Mouse (Mus musculus) intestine, postnatal 0 days (tissue): ENCODE measurements around the gene Itprid2. TPM values are rescaled to one million over a fixed set of nuclear protein-coding genes. Genes with fewer than 3 reads are reported as not detected.

ENCODE experiments used
- ATAC-seq: fragments of 200-750 bp; cut with Nextera tagmentation; 2 replicates; pipeline ENCODE4 v1.8.0; 2017; ENCODE audit warnings: mild to moderate bottlenecking, moderate TSS enrichment, moderate library complexity
- H3K27ac ChIP-seq: fragments of 300-500 bp; sonication (generic); 2 replicates; pipeline ENCODE4 v1.5.1; 2014; ENCODE audit warnings: mild to moderate bottlenecking, low read depth, low read length, moderate library complexity
- H3K27me3 ChIP-seq: fragments of 300-500 bp; sonication (generic); replicated peaks from 2 replicates; pipeline ENCODE4 v1.6.1; 2014; ENCODE audit warnings: low read length, mixed read lengths; ENCODE audit not compliant: control insufficient read depth, insufficient read depth
- H3K36me3 ChIP-seq: fragments of 300-500 bp; sonication (generic); 2 replicates; pipeline ENCODE4 v1.6.1; 2014; ENCODE audit warnings: mild to moderate bottlenecking, moderate library complexity; ENCODE audit not compliant: control insufficient read depth, insufficient read depth
- H3K4me1 ChIP-seq: fragments of 300-500 bp; sonication (generic); replicated peaks from 2 replicates; pipeline ENCODE4 v1.6.1; 2014; ENCODE audit warnings: antibody characterized with exemption, low read length, mixed read lengths; ENCODE audit not compliant: control insufficient read depth, insufficient read depth
- H3K4me2 ChIP-seq: fragments of 300-500 bp; sonication (generic); replicated peaks from 2 replicates; pipeline ENCODE4 v1.6.1; 2014; ENCODE audit warnings: low read depth, mild to moderate bottlenecking, moderate library complexity
- H3K4me3 ChIP-seq: fragments of 300-500 bp; sonication (generic); 2 replicates; pipeline ENCODE4 v1.5.1; 2014; ENCODE audit warnings: low read depth, low read length
- H3K9ac ChIP-seq: fragments of 300-500 bp; sonication (generic); 2 replicates; pipeline ENCODE4 v1.6.1; 2014; ENCODE audit warnings: mild to moderate bottlenecking, low read depth, low read length
- H3K9me3 ChIP-seq: fragments of 300-500 bp; sonication (generic); 2 replicates; pipeline ENCODE4 v1.6.1; 2016; ENCODE audit warnings: mixed run types; ENCODE audit not compliant: control insufficient read depth
- CTCF ChIP-seq: sonication (generic); IDR thresholded peaks from 2 replicates; pipeline ENCODE4 v1.5.1; 2016; ENCODE audit warnings: low read depth, mild to moderate bottlenecking, control low read depth, antibody characterized with exemption, moderate library complexity
- WGBS: fragments of 180-500 bp; shearing (Covaris S2); extraction: QIAGEN DNeasy Blood & Tissue Kit; methylation state at CpG from one replicate; pipeline ENCODE4 v1.1.7; 2014; 5-methylcytosine and 5-hydroxymethylcytosine counted together
- polyA plus RNA-seq: library from polyadenylated mRNA; unstranded; fragments of >200 nt; fragmentation: Nextera tagmentation; extraction: Ambion mirVana; gene quantifications from 2 replicates; pipeline ENCODE4 v1.2.1, GENCODE M21; 2015

Itprid2 gene
- polyA plus RNA-seq, 1 experiment from 2014 or later: 21.1 TPM

DNA sequence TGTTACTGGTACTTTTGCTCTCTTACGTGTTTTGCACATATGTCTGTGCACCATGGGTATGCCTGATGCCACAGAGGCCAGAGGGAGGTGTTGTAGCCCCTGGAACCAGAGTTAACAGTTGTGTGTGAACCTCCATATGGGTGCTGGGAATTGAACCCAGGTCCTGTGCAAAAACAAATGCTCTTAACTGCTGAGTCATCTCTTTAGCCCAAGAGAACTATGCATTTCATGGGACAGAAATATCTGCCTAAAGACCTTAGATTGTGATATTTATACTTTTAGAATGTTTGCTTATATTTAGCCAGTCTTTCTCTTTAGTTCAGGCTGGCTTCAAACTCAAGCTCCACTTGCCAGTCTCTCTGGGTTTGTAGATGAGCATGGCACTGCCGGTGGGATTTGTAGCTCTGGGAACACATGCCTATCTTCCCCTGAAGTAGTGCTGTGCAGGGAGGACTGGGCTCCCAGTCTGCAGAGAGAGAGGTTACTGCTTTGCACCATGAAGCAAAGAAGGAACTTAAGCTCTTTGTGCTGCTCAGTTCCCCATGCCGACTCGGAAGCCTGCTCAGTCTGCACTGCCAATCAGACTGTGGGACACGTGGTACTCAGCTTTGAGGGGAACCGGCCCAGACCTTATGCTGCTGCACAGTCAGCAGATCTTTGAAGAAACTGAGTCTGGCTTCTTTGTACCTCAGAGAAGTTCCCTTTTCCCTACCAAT lies 18.1 kb downstream of the Itprid2 start:
- WGBS: 75% methylated on average over 6 of the region's 6 CpGs
- no peak overlapping the region for H3K9ac ChIP-seq
- no peak for ATAC-seq
- H3K27me3 ChIP-seq: no peaks in the 10 kb centered on the region
- no peak overlapping the region for H3K4me3 ChIP-seq
- no peaks in the 10 kb centered on the region for H3K9me3 ChIP-seq
- no peak for TF ChIP-seq CTCF
- no peak overlapping the region for H3K4me2 ChIP-seq
- peaks cover 31% of the 10 kb centered on the region for H3K36me3 ChIP-seq
- no peaks in the 10 kb centered on the region for H3K4me1 ChIP-seq
- no peak overlapping the region for H3K27ac ChIP-seq

DNA sequence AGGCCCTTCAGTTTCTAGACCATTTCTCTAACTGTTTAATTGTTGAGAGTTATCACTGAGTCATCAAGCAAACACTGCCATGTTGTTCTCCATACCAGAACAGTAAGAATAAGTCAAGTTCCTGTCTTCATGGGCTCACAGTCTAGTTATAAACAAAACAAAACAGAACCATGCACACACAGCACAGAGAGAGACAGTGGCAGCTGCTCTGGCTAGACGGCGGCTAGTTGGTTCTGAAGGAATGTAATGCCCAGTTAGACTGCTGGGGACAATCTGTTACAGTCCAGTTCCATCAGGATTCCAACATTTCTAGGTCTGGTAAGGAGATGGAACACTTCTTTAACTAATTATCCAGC lies 18.6 kb downstream of the Itprid2 start:
- H3K27me3 ChIP-seq: no peaks in the 10 kb centered on the region
- H3K9me3 ChIP-seq: no peaks in the 10 kb centered on the region
- no peaks in the 10 kb centered on the region for H3K4me1 ChIP-seq
- WGBS: 68% methylated on average over 2 of the region's 2 CpGs
- no peak overlapping the region for H3K9ac ChIP-seq
- no peak for TF ChIP-seq CTCF
- no peak overlapping the region for H3K4me3 ChIP-seq
- H3K36me3 ChIP-seq: peaks cover 37% of the 10 kb centered on the region
- no peak overlapping the region for H3K27ac ChIP-seq
- no peak for ATAC-seq
- no peak overlapping the region for H3K4me2 ChIP-seq

DNA sequence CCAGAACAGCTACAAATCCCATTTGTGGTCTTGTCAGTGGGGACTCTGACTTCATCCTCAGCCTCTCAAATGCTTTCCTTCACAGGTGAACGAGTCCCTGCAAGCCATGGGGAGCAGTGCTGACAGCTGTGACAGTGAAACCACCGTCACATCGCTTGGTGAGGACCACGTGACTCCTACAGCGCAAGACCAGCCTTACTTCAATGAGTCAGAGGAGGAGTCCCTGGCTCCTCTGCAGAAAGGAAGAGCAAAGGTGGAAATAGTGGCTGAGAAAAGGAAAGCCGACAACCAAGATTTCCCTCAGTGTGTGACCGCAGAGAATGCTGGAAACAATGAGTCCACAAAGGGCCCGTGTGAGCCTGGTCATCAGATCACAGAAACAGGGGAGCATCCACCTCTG lies 21.9 kb downstream of the Itprid2 start:
- Histone ChIP-seq H3K27ac (no peak overlapping the region), H3K36me3 (peaks cover 64% of the 10 kb centered on the region), H3K4me1 (no peaks in the 10 kb centered on the region), H3K4me2 (no peak overlapping the region), H3K9ac (no peak overlapping the region), H3K4me3 (no peak overlapping the region), H3K27me3 (no peaks in the 10 kb centered on the region), H3K9me3 (no peaks in the 10 kb centered on the region)
- no peak for TF ChIP-seq CTCF
- no peak for ATAC-seq
- 87% methylated on average over 8 of the region's 8 CpGs for WGBS

DNA sequence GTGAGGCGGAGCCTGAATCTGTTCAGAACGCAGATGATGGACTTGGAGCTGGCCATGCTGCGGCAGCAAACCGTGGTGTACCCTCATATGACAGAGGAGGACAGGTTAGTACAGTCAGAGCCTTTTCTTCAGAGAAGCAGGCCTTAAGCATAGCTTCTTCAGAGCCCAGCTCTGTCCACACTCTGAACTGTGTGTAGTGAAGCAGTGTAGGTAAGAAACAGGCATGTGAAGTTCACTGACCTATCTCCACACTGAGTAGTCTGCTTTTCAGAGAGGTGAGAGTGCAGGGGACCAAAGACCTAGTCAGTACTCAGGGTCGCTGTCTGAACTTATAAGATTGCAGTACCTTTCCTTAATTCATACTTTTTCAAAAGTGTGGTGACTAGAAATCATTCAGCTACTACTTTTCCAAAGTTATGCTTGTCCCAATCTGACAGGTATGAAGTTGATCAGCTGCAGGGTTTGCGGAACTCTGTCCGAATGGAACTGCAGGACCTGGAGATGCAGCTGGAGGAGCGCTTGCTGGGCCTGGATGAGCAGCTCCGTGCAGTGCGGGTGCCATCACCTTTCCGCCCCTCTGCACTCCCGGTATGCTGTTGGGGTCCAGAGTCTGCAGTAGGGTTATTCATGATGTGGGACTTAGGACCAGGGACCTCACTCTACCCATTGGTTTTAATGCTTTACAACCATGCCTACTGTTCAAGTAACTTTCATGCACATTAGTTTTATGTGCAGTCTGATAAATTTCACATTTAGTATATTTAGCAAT lies 25.4 kb downstream of the Itprid2 start:
- Histone ChIP-seq H3K9ac (no peak overlapping the region), H3K4me3 (no peak overlapping the region), H3K27me3 (no peaks in the 10 kb centered on the region), H3K4me2 (no peak overlapping the region), H3K4me1 (no peaks in the 10 kb centered on the region), H3K36me3 (peaks cover 76% of the 10 kb centered on the region), H3K9me3 (no peaks in the 10 kb centered on the region), H3K27ac (no peak overlapping the region)
- no peak for ATAC-seq
- TF ChIP-seq CTCF: no peak
- WGBS: 88% methylated on average over 12 of the region's 12 CpGs

DNA sequence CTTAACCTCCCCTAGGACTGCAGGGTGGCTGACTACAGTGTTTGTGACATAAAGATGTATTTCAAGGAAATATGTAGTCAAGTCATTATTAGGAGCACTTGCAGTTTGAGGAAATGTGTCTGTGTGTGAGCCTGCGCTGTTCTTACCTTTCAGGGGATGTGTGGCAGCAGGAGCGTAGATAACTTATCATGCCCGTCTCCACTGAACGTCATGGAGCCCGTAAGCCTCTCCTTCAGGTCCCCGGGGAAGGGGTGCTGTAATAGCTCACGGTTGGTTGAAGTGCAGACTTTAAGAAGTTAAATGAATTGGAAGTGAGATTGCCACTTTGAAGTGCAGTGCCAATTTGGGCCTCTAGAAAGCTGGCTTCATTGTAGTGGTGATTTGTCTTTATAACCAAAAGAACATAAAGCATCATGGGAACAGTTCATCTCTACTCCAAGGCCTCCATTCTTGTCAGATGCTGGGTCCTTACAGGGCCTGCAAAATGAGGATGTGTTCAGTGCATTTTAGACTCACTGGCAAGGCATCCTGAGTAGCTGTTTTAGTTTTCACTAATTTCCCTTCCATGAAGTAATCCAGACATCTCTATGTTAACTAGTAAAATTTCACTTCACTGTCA lies 26.4 kb downstream of the Itprid2 start:
- ATAC-seq: no peak
- Histone ChIP-seq H3K27ac (no peak overlapping the region), H3K36me3 (peaks cover 81% of the 10 kb centered on the region), H3K9ac (no peak overlapping the region), H3K4me1 (no peaks in the 10 kb centered on the region), H3K4me2 (no peak overlapping the region), H3K9me3 (no peaks in the 10 kb centered on the region), H3K27me3 (no peaks in the 10 kb centered on the region), H3K4me3 (no peak overlapping the region)
- 79% methylated on average over 7 of the region's 7 CpGs for WGBS
- no peak for TF ChIP-seq CTCF

DNA sequence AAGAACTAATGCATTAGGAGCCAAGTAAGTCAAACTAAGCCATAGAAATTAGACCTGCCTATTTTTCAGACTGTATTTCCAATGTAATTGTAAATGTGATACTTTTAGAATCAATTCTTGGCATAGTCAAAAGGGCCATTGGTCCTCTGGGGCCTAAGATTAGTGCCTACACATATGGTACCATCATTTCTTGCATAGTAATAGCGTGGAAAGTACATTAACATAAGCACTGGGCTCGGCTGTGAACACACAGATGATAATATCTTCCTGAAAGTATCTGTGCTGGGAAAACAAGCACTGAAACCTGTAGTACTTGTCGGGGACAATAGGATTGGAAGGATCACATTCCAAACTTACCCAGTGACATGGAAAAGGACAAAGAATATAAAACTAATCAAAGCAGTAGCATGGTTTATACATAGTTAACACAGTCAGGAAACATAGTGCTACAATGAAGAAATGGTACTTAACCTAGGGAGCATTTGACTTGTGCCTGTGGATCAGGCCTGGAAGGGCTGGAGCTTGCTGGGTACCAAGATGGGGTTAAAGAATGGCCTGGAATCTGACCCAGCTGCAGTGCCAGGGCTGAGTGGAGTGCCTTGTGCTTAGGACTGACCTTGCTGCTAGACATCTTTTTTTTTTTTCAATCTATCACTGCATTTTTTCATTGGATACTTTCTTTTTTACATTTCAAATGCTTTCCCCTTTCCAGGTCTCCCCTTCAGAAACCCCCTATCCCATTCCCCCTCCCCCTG lies 29.6 kb downstream of the Itprid2 start:
- TF ChIP-seq CTCF: no peak
- 73% methylated on average over 3 of the region's 3 CpGs for WGBS
- Histone ChIP-seq H3K4me1 (no peaks in the 10 kb centered on the region), H3K9me3 (no peaks in the 10 kb centered on the region), H3K4me2 (no peak overlapping the region), H3K4me3 (no peak overlapping the region), H3K36me3 (peaks cover 66% of the 10 kb centered on the region), H3K27ac (no peak overlapping the region), H3K9ac (no peak overlapping the region), H3K27me3 (no peaks in the 10 kb centered on the region)
- no peak for ATAC-seq
